Mouse (Mus musculus) frontal cortex, adult (tissue): ENCODE data around the gene Vmn2r124.
"Not testable (repeated sequence)": the region's sequence is repeated elsewhere in the genome, so short reads cannot be mapped to it uniquely, and the experiment has no call there.

Experiments used
- ATAC-seq: cut with Nextera tagmentation; 2 replicates; pipeline ENCODE4 v1.9.2; 2017; ENCODE audit warnings: mild to moderate bottlenecking, moderate library complexity, mixed read lengths; ENCODE audit not compliant: low TSS enrichment

Vmn2r124 gene

DNA sequence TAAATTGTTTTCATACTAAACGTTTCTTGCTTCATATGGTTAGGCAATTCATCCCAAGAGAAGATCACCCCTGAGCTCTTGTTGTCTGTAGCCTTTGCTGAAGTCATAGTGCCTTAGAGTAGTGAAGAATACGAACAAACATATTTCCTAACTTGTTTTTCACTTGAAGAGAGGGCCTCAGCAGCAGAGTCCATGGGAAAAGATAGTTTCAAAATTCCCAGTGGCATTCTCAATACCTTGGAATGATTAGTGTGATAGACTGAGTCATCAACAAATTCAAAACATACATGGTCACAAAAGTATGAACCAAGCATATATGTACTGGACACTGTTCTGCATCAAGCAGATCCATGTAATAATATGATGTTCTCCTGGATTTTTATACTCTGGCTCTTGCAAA, at the start of gene Vmn2r124:
Vmn2r124 (plus strand) TSS at position 301 of the 400 bp plus-strand sequence.
- ATAC-seq, result no peak

DNA sequence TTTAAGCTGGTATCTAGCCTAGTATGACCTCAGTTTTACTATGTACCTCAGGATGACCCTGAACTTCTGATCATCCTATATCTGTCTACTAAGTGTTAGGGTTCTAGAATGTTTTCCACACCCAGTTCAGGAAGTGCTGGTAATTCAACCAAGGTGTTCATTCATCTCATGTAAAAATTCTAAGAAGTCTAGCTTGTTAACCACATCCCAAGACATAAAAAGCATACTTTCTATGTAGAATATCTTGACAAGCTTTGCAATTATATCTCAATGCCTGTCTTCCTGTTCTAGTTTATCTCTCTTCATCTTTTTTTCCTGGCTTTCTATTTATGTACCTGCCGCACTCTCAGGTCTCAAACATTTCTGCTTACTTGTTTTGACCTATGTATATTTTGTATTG, 44.5 kb upstream of the Vmn2r124 start:
- no peak for ATAC-seq

- ATAC-seq, result no peak
Observed at GRCm38 (mm10) chr17:18021433-18021832, 27.8 kb upstream of the Vmn2r124 start, which contains the start of gene Fpr-rs4. Fpr-rs4 (plus strand) TSS chr17:18021733.

GRCm38 (mm10) chr17:18084716-18085115, 35.5 kb downstream of the Vmn2r124 start, which contains the start of gene Vmn2r91:
Vmn2r91 (plus strand) TSS chr17:18085016.
- not testable (repeated sequence) for ATAC-seq

DNA sequence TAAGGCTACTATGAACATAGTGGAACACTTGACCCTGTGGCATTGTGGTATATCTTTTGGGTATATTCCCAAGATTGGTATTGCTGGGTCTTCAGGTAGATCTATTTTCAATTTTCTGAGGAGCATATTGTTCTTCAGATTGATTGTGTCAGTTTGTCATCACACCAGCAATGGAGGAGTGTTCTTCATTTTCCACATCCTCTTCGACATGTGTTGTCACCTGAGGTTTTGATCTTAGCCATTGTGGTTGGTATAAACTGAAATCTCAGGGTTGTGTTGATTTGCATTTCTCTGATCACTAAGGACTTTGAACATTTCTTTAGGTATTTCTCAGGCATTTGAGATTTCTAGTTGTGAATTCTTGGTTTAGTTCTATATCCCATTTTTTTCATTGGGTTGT, 46.4 kb downstream of the Vmn2r124 start:
- not testable (repeated sequence) for ATAC-seq

- not testable (repeated sequence) for ATAC-seq
Observed at GRCm38 (mm10) chr17:18102265-18102664, 53.0 kb downstream of the Vmn2r124 start.
